In the genomic region with DNA sequence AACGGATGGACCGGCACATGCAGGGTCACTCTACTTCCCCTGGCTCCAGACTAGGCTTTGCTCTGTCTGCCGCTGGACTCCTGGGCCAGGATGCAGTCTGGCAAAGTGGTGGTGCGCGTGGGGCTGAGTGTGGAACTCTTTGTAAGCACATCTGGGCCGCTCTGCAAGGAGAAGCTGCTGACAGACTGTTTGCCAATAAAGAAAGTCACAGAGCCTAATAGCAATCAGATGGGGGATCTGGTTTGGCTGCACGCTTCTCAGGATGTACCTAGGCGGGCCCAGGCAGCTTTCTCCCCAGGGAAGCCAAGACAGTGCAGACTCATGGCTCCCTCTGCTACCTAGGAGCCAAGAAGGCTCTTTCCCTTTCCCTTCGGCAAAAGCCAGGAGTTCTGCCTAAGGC, we compare ENCODE assay signal across 16 mouse cellular contexts.
DNase-seq lines count a peak whose midpoint lies in the region; ATAC-seq and TF ChIP-seq lines count a peak whose summit lies in the region.
"Had no signal": no experiment of that assay in that cellular context is flagged by ENCODE, and none has a peak within 500 bp of the region (broad histone marks: within the 10 kb centered on the region; RNA-seq: fewer than 3 reads in every experiment).

No protein-coding gene starts in this region.

- H3K4me3 ChIP-seq in hindbrain, embryonic 10.5 days: no peak overlapping the region
- H3K4me3 ChIP-seq in hindbrain, embryonic 13.5 days: no peak overlapping the region
- H3K4me3 ChIP-seq in embryonic facial prominence, embryonic 11.5 days (ENCODE audit: low read depth, low read length): no peak overlapping the region
- no peak overlapping the region for H3K4me3 ChIP-seq in limb, embryonic 14.5 days (replicated peaks; ENCODE audit: low read length)
- H3K4me3 ChIP-seq in lung, adult 2 months (replicated peaks; ENCODE audit: extremely low read depth, low read depth, low read length): no peak overlapping the region
- H3K4me3 ChIP-seq: heart, embryonic 13.5 days; hindbrain, embryonic 12.5 days; midbrain, embryonic 13.5 days had no signal

- H3K4me2 ChIP-seq in hindbrain, embryonic 13.5 days: no peak overlapping the region
- no peak overlapping the region for H3K4me2 ChIP-seq in embryonic facial prominence, embryonic 11.5 days (ENCODE audit: low read depth, low read length)
- H3K4me2 ChIP-seq in limb, embryonic 14.5 days (replicated peaks; ENCODE audit: low read depth, low read length, severe bottlenecking): peak overlapping the region; percentile 9; the same call in 1 of the 2 replicates
- H3K4me2 ChIP-seq: heart, embryonic 13.5 days; hindbrain, embryonic 12.5 days; midbrain, embryonic 13.5 days had no signal

- no peak overlapping the region for H3K9ac ChIP-seq in hindbrain, embryonic 13.5 days
- H3K9ac ChIP-seq in embryonic facial prominence, embryonic 11.5 days (replicated peaks; ENCODE audit: low read length): no peak overlapping the region
- no peak overlapping the region for H3K9ac ChIP-seq in limb, embryonic 14.5 days (ENCODE audit: low read depth, low read length, severe bottlenecking)
- H3K9ac ChIP-seq: heart, embryonic 13.5 days; hindbrain, embryonic 12.5 days; liver, embryonic 14.5 days; midbrain, embryonic 13.5 days had no signal

- no peak overlapping the region for H3K27ac ChIP-seq in hindbrain, embryonic 10.5 days
- no peak overlapping the region for H3K27ac ChIP-seq in hindbrain, embryonic 13.5 days
- H3K27ac ChIP-seq in embryonic facial prominence, embryonic 11.5 days (replicated peaks; ENCODE audit: low read depth, low read length): no peak overlapping the region
- H3K27ac ChIP-seq in limb, embryonic 14.5 days (replicated peaks; ENCODE audit: low read depth, low read length): peak overlapping the region; percentile 6; the same call in 1 of the 2 replicates
- H3K27ac ChIP-seq: heart, embryonic 13.5 days; hindbrain, embryonic 12.5 days; liver, embryonic 14.5 days; midbrain, embryonic 13.5 days had no signal

- peak; percentile 21 for DNase-seq in hindbrain, embryonic 10.5 days (ENCODE audit: low spot score)
- peak; percentile 70 for DNase-seq in embryonic facial prominence, embryonic 11.5 days (ENCODE audit: low spot score)
- DNase-seq in gastrocnemius, postnatal 10 days: peak; percentile 21
- DNase-seq in limb, embryonic 14.5 days (ENCODE audit: low spot score): peak; percentile 78
- DNase-seq in thymus, postnatal 36 days: no peak
- no peak for DNase-seq in lung, adult 2 months
- no peak for DNase-seq in adipocyte (ENCODE audit: low spot score)
- DNase-seq: kidney, postnatal 14 days; lung, postnatal 36 days; right cerebral cortex, postnatal 25 days had no signal

- ATAC-seq in hindbrain, embryonic 13.5 days (ENCODE audit: low FRiP score): no peak
- no peak for ATAC-seq in embryonic facial prominence, embryonic 11.5 days (replicated peaks; ENCODE audit: insufficient number of reproducible peaks, low FRiP score, low TSS enrichment, low read depth)
- peak; percentile 48 for ATAC-seq in limb, embryonic 14.5 days (ENCODE audit: low FRiP score, low read depth)
- ATAC-seq: intestine, embryonic 16.5 days; midbrain, embryonic 13.5 days had no signal

- 0 out of 2 replicates have a peak, but pooled peaks cover 9% of the 10 kb centered on the region for H3K9me3 ChIP-seq in hindbrain, embryonic 10.5 days
- peaks cover 8% of the 10 kb centered on the region for H3K9me3 ChIP-seq in hindbrain, embryonic 13.5 days
- H3K9me3 ChIP-seq in embryonic facial prominence, embryonic 11.5 days (replicated peaks; ENCODE audit: control insufficient read depth, low read length): no peaks in the 10 kb centered on the region
- no peaks in the 10 kb centered on the region for H3K9me3 ChIP-seq in limb, embryonic 14.5 days (ENCODE audit: control insufficient read depth, low read length)
- H3K9me3 ChIP-seq: heart, embryonic 13.5 days; hindbrain, embryonic 12.5 days; midbrain, embryonic 13.5 days had no signal

- H3K27me3 ChIP-seq in hindbrain, embryonic 10.5 days (ENCODE audit: insufficient read depth, poor library complexity, severe bottlenecking): no peaks in the 10 kb centered on the region
- no peaks in the 10 kb centered on the region for H3K27me3 ChIP-seq in hindbrain, embryonic 13.5 days
- H3K27me3 ChIP-seq in embryonic facial prominence, embryonic 11.5 days (ENCODE audit: control insufficient read depth, insufficient read depth, low read length): no peaks in the 10 kb centered on the region
- H3K27me3 ChIP-seq in limb, embryonic 14.5 days (ENCODE audit: control insufficient read depth, insufficient read depth, low read length): no peaks in the 10 kb centered on the region
- H3K27me3 ChIP-seq: heart, embryonic 13.5 days; hindbrain, embryonic 12.5 days; midbrain, embryonic 13.5 days had no signal

- no peak for TF ChIP-seq POLR2A in limb, embryonic 14.5 days (IDR thresholded peaks at IDR 0.05; ENCODE audit: borderline replicate concordance, extremely low read depth, insufficient read depth, insufficient read length)
- TF ChIP-seq POLR2A in lung, adult 2 months (IDR thresholded peaks at IDR 0.05; ENCODE audit: borderline replicate concordance, extremely low read depth, low read depth, low read length): no peak

- peaks cover 16% of the 10 kb centered on the region; the same call in 1 of the 2 replicates for H3K4me1 ChIP-seq in hindbrain, embryonic 10.5 days (replicated peaks)
- H3K4me1 ChIP-seq in hindbrain, embryonic 13.5 days (replicated peaks): 0 out of 2 replicates have a peak, but pooled peaks cover 4% of the 10 kb centered on the region
- H3K4me1 ChIP-seq in embryonic facial prominence, embryonic 11.5 days (ENCODE audit: control insufficient read depth, insufficient read depth, low read length): peaks cover 2% of the 10 kb centered on the region; the same call in 1 of the 2 replicates
- peaks cover 25% of the 10 kb centered on the region for H3K4me1 ChIP-seq in limb, embryonic 14.5 days (ENCODE audit: control insufficient read depth, insufficient read depth, low read length)
- no peaks in the 10 kb centered on the region for H3K4me1 ChIP-seq in lung, adult 2 months (ENCODE audit: control insufficient read depth, insufficient read depth, low read length)
- H3K4me1 ChIP-seq: hindbrain, embryonic 12.5 days; midbrain, embryonic 13.5 days had no signal

- H3K36me3 ChIP-seq in hindbrain, embryonic 10.5 days: no peaks in the 10 kb centered on the region
- no peaks in the 10 kb centered on the region for H3K36me3 ChIP-seq in hindbrain, embryonic 13.5 days
- no peaks in the 10 kb centered on the region for H3K36me3 ChIP-seq in embryonic facial prominence, embryonic 11.5 days (replicated peaks; ENCODE audit: control insufficient read depth, insufficient read depth, low read depth, low read length)
- no peaks in the 10 kb centered on the region for H3K36me3 ChIP-seq in limb, embryonic 14.5 days (ENCODE audit: control insufficient read depth, insufficient read depth, low read length)
- H3K36me3 ChIP-seq: heart, embryonic 13.5 days; hindbrain, embryonic 12.5 days; midbrain, embryonic 13.5 days had no signal

- 68% methylated on average over 9 of the region's 9 CpGs for WGBS in hindbrain, embryonic 10.5 days
- WGBS in hindbrain, embryonic 13.5 days: 84% methylated on average over 9 of the region's 9 CpGs
- WGBS in embryonic facial prominence, embryonic 11.5 days: 48% methylated on average over 9 of the region's 9 CpGs
- WGBS in limb, embryonic 14.5 days: 14% methylated on average over 9 of the region's 9 CpGs
- 75% methylated on average over 9 of the region's 9 CpGs for WGBS in lung, adult 2 months

- TF ChIP-seq CTCF in lung, adult 2 months (IDR thresholded peaks at IDR 0.05; ENCODE audit: insufficient read depth, low read length): no peak

Comparison
In these comparisons a context has a peak if more than half of its experiments do, and no peak if none do; other contexts are left out.
1. DNase-seq: peak in hindbrain, embryonic 10.5 days (single experiment), embryonic facial prominence, embryonic 11.5 days (single experiment), gastrocnemius, postnatal 10 days (single experiment) and limb, embryonic 14.5 days (single experiment); none in thymus, postnatal 36 days (0 of 2), lung, adult 2 months (single experiment) and adipocyte (single experiment).